Mouse (Mus musculus): ENCODE results near the gene Actb. TPM values are rescaled to one million over a fixed set of nuclear protein-coding genes. Genes with fewer than 3 reads are reported as not detected.

Actb gene
- polyA plus RNA-seq, 1 experiment from 2014 or later = 12,547 TPM

GRCm38 (mm10) chr5:142932084-142932685 lies 25.6 kb upstream of the Actb start:
- H3K4me2 ChIP-seq (replicated peaks) = no peak overlapping the region
- 28% methylated on average over 9 of the region's 9 CpGs for WGBS

GRCm38 (mm10) chr5:142931241-142931745 lies 24.7 kb upstream of the Actb start:
- Histone ChIP-seq H3K9me3 (no peaks in the 10 kb centered on the region), H3K4me3 (no peak overlapping the region), H3K36me3 (no peaks in the 10 kb centered on the region), H3K4me2 (replicated peaks) (no peak overlapping the region), H3K4me1 (peaks cover 18% of the 10 kb centered on the region), H3K9ac (replicated peaks) (no peak overlapping the region), H3K27ac (replicated peaks) (no peak overlapping the region), H3K27me3 (peaks cover 37% of the 10 kb centered on the region)
- ATAC-seq (ENCODE audit: low FRiP score, low read depth) = no peak
- 83% methylated on average over 9 of the region's 9 CpGs for WGBS

More at GRCm38 (mm10) chr5:142932084-142932685, 25.6 kb upstream of the Actb start:
- Histone ChIP-seq H3K27ac (replicated peaks) (no peak overlapping the region), H3K36me3 (no peaks in the 10 kb centered on the region), H3K4me3 (no peak overlapping the region), H3K27me3 (peaks cover 37% of the 10 kb centered on the region), H3K4me1 (peaks cover 14% of the 10 kb centered on the region), H3K9me3 (no peaks in the 10 kb centered on the region), H3K9ac (replicated peaks) (no peak overlapping the region)
- no peak for ATAC-seq (ENCODE audit: low FRiP score, low read depth)

- Histone ChIP-seq H3K27me3 (peaks cover 37% of the 10 kb centered on the region), H3K4me2 (replicated peaks) (peak overlapping the region; percentile 59), H3K9me3 (no peaks in the 10 kb centered on the region), H3K27ac (replicated peaks) (no peak overlapping the region), H3K9ac (replicated peaks) (peak overlapping the region; percentile 57), H3K4me1 (peaks cover 17% of the 10 kb centered on the region), H3K4me3 (peak overlapping the region; percentile 40), H3K36me3 (no peaks in the 10 kb centered on the region)
- WGBS = 11% methylated on average over 4 of the region's 4 CpGs
- no peak for ATAC-seq (ENCODE audit: low FRiP score, low read depth)
Observed at GRCm38 (mm10) chr5:142929400-142929752, 22.8 kb upstream of the Actb start.

GRCm38 (mm10) chr5:142928749-142929399 lies 22.3 kb upstream of the Actb start:
- Histone ChIP-seq H3K4me1 (peaks cover 17% of the 10 kb centered on the region), H3K9ac (replicated peaks) (peak overlapping the region; percentile 57), H3K27me3 (peaks cover 37% of the 10 kb centered on the region), H3K36me3 (no peaks in the 10 kb centered on the region), H3K4me2 (replicated peaks) (peak overlapping the region; percentile 59), H3K4me3 (peak overlapping the region; percentile 40), H3K27ac (replicated peaks) (no peak overlapping the region), H3K9me3 (no peaks in the 10 kb centered on the region)
- WGBS = 5% methylated on average over 29 of the region's 35 CpGs
- peak; percentile 10; the same call in 1 of the 2 replicates for ATAC-seq (ENCODE audit: low FRiP score, low read depth)

- Histone ChIP-seq H3K4me2 (replicated peaks) (no peak overlapping the region), H3K9ac (replicated peaks) (no peak overlapping the region), H3K4me1 (peaks cover 17% of the 10 kb centered on the region), H3K9me3 (no peaks in the 10 kb centered on the region), H3K4me3 (no peak overlapping the region), H3K36me3 (no peaks in the 10 kb centered on the region), H3K27me3 (peaks cover 37% of the 10 kb centered on the region), H3K27ac (replicated peaks) (no peak overlapping the region)
- WGBS = 93% methylated on average over 12 of the region's 12 CpGs
- no peak for ATAC-seq (ENCODE audit: low FRiP score, low read depth)
Observed at GRCm38 (mm10) chr5:142927341-142927930, 20.9 kb upstream of the Actb start.

- no peaks in the 10 kb centered on the region for H3K9me3 ChIP-seq
- H3K27me3 ChIP-seq = peaks cover 37% of the 10 kb centered on the region
- H3K36me3 ChIP-seq = no peaks in the 10 kb centered on the region
- H3K4me3 ChIP-seq = no peak overlapping the region
- H3K4me2 ChIP-seq (replicated peaks) = no peak overlapping the region
- H3K27ac ChIP-seq (replicated peaks) = no peak overlapping the region
- 60% methylated on average over 3 of the region's 3 CpGs for WGBS
- no peak overlapping the region for H3K9ac ChIP-seq (replicated peaks)
- no peak for ATAC-seq (ENCODE audit: low FRiP score, low read depth)
- H3K4me1 ChIP-seq = peaks cover 17% of the 10 kb centered on the region
Observed at GRCm38 (mm10) chr5:142926940-142927228, 20.3 kb upstream of the Actb start.

GRCm38 (mm10) chr5:142926204-142926939 lies 19.8 kb upstream of the Actb start:
- H3K4me1 ChIP-seq = peaks cover 17% of the 10 kb centered on the region
- H3K9ac ChIP-seq (replicated peaks) = peak overlapping the region; percentile 37
- H3K9me3 ChIP-seq = no peaks in the 10 kb centered on the region
- H3K4me3 ChIP-seq = no peak overlapping the region
- H3K36me3 ChIP-seq = no peaks in the 10 kb centered on the region
- ATAC-seq (ENCODE audit: low FRiP score, low read depth) = peak; percentile 44; the same call in 1 of the 2 replicates
- H3K27me3 ChIP-seq = peaks cover 36% of the 10 kb centered on the region
- 15% methylated on average over 13 of the region's 13 CpGs for WGBS
- no peak overlapping the region for H3K4me2 ChIP-seq (replicated peaks)
- no peak overlapping the region for H3K27ac ChIP-seq (replicated peaks)

GRCm38 (mm10) chr5:142924336-142924959 lies 17.9 kb upstream of the Actb start:
- H3K9ac ChIP-seq (replicated peaks) = no peak overlapping the region
- H3K4me1 ChIP-seq = peaks cover 17% of the 10 kb centered on the region
- H3K4me3 ChIP-seq = no peak overlapping the region
- no peak overlapping the region for H3K4me2 ChIP-seq (replicated peaks)
- peaks cover 20% of the 10 kb centered on the region for H3K27me3 ChIP-seq
- no peaks in the 10 kb centered on the region for H3K36me3 ChIP-seq
- H3K27ac ChIP-seq (replicated peaks) = no peak overlapping the region
- ATAC-seq (ENCODE audit: low FRiP score, low read depth) = no peak
- 72% methylated on average over 12 of the region's 12 CpGs for WGBS
- no peaks in the 10 kb centered on the region for H3K9me3 ChIP-seq

- no peak for ATAC-seq (ENCODE audit: low FRiP score, low read depth)
- Histone ChIP-seq H3K27me3 (peaks cover 14% of the 10 kb centered on the region), H3K36me3 (no peaks in the 10 kb centered on the region), H3K9ac (replicated peaks) (no peak overlapping the region), H3K4me3 (no peak overlapping the region), H3K9me3 (no peaks in the 10 kb centered on the region), H3K4me1 (peaks cover 12% of the 10 kb centered on the region), H3K27ac (replicated peaks) (no peak overlapping the region), H3K4me2 (replicated peaks) (no peak overlapping the region)
- 78% methylated on average over 3 of the region's 3 CpGs for WGBS
Observed at GRCm38 (mm10) chr5:142923781-142924180, 17.2 kb upstream of the Actb start.

GRCm38 (mm10) chr5:142922251-142922650 lies 15.7 kb upstream of the Actb start:
- Histone ChIP-seq H3K27ac (replicated peaks) (no peak overlapping the region), H3K36me3 (no peaks in the 10 kb centered on the region), H3K4me2 (replicated peaks) (no peak overlapping the region), H3K9me3 (no peaks in the 10 kb centered on the region), H3K4me1 (peaks cover 11% of the 10 kb centered on the region), H3K4me3 (no peak overlapping the region), H3K9ac (replicated peaks) (no peak overlapping the region), H3K27me3 (no peaks in the 10 kb centered on the region)
- 94% methylated on average over 5 of the region's 5 CpGs for WGBS
- no peak for ATAC-seq (ENCODE audit: low FRiP score, low read depth)

GRCm38 (mm10) chr5:142921074-142921459 lies 14.5 kb upstream of the Actb start:
- H3K9me3 ChIP-seq = no peaks in the 10 kb centered on the region
- H3K27me3 ChIP-seq = no peaks in the 10 kb centered on the region
- no peak overlapping the region for H3K9ac ChIP-seq (replicated peaks)
- 77% methylated on average over 6 of the region's 6 CpGs for WGBS
- no peak overlapping the region for H3K4me3 ChIP-seq
- H3K4me1 ChIP-seq = peaks cover 3% of the 10 kb centered on the region
- H3K27ac ChIP-seq (replicated peaks) = no peak overlapping the region
- no peaks in the 10 kb centered on the region for H3K36me3 ChIP-seq
- no peak for ATAC-seq (ENCODE audit: low FRiP score, low read depth)
- no peak overlapping the region for H3K4me2 ChIP-seq (replicated peaks)
